Mouse (Mus musculus) G1E (cell line): ENCODE data around the gene Xrcc2.

Experiments
- CTCF ChIP-seq: IDR thresholded peaks from 2 replicates; pipeline ENCODE4 v1.5.1; 2012; ENCODE audit warnings: low read depth, low read length, inconsistent platforms, mixed read lengths
- GATA1 ChIP-seq: IDR thresholded peaks from 2 replicates; pipeline ENCODE4 v1.6.1; 2012; ENCODE audit warnings: borderline replicate concordance, low read length, inconsistent platforms, mixed read lengths
- GATA2 ChIP-seq: IDR thresholded peaks from 2 replicates; pipeline ENCODE4 v1.6.1; 2012; ENCODE audit warnings: low read depth, low read length, inconsistent platforms, borderline replicate concordance
- POLR2AphosphoS5 ChIP-seq: IDR thresholded peaks from 2 replicates; pipeline ENCODE4 v1.6.1; 2012; ENCODE audit warnings: low read depth, low read length, inconsistent platforms; ENCODE audit not compliant: insufficient replicate concordance
- TAL1 ChIP-seq: conservative IDR thresholded peaks from 2 replicates; pipeline ENCODE4 v1.6.1; 2012; ENCODE audit warnings: low read depth, low read length, inconsistent platforms, mixed read lengths

DNA sequence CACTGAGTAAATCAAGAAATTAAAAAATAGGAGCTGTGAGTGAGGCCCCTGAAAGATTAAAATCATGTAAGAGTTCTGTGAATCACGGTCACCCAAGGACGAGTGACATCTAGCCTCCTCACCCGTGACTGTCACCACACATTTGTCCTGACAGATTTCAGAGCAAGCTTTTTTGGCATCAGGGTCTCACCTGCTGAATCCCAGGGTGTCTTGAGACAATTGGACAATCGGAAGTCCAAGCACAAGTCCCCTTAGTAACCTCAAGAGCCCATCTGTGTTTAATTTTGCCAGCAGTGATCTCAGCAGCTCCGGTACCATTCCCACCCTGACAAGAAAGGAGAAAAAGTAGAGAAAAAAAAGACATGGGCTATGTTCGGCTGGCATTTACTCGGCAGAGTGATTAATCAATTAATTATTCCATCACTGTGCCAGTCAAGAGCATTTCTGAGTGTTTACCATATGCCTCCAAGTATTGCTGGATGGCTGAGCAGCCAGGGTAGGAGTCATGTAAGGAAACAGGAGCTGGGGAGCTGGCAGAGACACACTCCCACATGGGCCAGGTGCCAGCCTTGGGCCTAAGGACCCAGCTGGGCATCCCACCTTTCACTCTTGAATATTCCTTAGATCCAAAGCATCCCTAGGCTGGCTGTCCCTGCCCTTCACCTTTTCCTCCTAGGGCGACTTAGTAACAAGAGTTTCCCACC, 59.8 kb downstream of the Xrcc2 start:
- TF ChIP-seq CTCF: no peak
- TF ChIP-seq POLR2AphosphoS5: no peak
- no peak for TF ChIP-seq TAL1
- no peak for TF ChIP-seq GATA2
- no peak for TF ChIP-seq GATA1
